Mouse (Mus musculus) kidney, adult 2 months (tissue): ENCODE data around the gene Mrtfb.

Source experiments
- CTCF ChIP-seq: fragments of 200-500 bp; conservative IDR thresholded peaks from 2 replicates; pipeline ENCODE4 v1.5.1; 2011; ENCODE audit warnings: low read depth, mild to moderate bottlenecking, control low read depth, low read length, moderate library complexity, mixed read lengths; ENCODE audit not compliant: insufficient read depth, insufficient read length
- POLR2A ChIP-seq: fragments of 200-500 bp; IDR thresholded peaks from one replicate; pipeline ENCODE4 v1.6.1; 2011; ENCODE audit warnings: low read depth, low read length, control low read depth

- TF ChIP-seq CTCF (no peak), POLR2A (no peak)
Observed at GRCm38 (mm10) chr16:13450831-13451230, 194.6 kb downstream of the Mrtfb start.
